Mouse (Mus musculus) MEL-GATA-1-ER (cell line): ENCODE measurements around the gene Dock2.
A peak's percentile ranks its signal among the peaks of the same experiment; 100 is the strongest.

Experiments used
- DNase-seq: peaks from one replicate; pipeline ENCODE4 v3.0.0-alpha.2; 2012; ENCODE audit warnings: low read depth; ENCODE audit errors: extremely low read depth

Dock2 gene

GRCm38 (mm10) chr11:34430940-34431339, 352.8 kb downstream of the Dock2 start:
- DNase-seq = no peak

DNA sequence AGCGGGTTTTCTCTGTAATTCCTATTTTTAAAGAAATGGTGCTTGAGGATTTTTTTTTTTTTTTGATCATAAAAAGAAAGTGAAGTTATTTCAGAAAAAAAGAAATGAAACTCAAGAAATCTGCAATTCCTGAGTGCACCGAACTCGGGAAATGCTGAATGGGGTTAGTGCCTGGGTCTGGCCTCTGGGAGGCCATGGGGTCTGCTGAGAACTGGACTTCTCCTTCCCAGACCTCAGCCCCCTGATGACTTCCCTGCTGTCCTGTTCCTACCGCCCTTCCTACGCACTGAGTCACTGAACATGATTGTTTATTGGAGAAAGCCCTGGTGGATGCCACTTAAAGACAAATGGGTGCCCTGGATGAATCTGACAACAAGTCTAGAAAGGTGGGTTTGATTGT, 356.5 kb downstream of the Dock2 start:
- no peak for DNase-seq

DNA sequence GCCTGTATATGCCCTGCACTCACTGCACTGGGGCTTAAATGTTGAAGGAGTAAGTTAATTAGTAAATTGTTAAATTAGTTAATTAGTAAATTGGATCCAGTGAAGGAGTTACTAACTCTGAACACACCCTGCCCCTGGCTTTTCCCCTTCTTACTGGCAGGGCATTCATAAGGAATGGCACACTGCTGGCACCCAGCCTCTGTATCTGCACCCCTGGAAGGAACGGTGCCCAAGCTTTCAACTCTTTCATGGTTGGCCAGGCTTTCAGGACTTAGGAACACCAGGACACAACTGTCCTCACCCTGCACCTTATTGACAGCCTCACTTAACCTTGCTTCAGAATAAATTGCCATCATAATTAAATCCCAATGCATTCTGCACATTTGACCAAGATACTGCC, 359.1 kb downstream of the Dock2 start:
- no peak for DNase-seq

- DNase-seq = no peak
Measured at GRCm38 (mm10) chr11:34421061-34421460, 362.6 kb downstream of the Dock2 start.

- no peak for DNase-seq
Measured at GRCm38 (mm10) chr11:34416619-34416979, 367.1 kb downstream of the Dock2 start.

DNA sequence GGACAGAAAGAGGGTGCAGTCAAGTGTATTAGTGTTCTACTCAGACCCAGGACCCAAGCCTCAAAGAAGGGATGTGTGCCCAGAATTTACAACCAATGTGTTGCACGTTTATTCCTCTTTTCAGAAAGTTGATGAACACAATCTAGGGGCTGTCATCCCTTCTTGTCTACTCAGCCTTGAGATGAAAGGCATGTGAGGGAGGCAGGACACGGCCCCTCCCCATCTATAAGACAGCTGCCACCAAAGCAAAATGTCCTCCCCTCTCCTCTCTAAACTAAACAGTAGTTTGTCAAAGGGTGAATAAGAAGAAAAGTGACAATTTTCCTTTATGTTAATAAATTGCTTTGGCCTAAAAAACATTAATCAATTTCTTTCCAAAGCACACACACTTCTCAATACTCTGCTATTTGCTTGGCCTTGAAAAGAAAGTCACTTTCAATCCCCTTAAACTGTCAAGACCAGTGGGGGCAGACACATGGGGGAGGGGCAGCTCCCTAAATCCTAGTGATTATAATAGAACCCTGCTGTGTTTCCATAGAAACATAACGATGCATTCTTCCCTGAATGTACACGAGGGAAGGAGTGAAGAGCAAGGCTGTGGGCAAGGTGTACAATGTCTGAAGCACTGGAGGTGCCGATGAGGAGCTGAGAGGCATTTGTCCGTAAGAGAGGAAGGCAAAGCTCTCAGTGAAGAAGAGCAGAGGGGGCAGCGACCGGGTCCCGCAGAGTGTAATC, 367.6 kb downstream of the Dock2 start:
- DNase-seq = no peak

- no peak for DNase-seq
Measured at GRCm38 (mm10) chr11:34406850-34407249, 376.8 kb downstream of the Dock2 start.

DNA sequence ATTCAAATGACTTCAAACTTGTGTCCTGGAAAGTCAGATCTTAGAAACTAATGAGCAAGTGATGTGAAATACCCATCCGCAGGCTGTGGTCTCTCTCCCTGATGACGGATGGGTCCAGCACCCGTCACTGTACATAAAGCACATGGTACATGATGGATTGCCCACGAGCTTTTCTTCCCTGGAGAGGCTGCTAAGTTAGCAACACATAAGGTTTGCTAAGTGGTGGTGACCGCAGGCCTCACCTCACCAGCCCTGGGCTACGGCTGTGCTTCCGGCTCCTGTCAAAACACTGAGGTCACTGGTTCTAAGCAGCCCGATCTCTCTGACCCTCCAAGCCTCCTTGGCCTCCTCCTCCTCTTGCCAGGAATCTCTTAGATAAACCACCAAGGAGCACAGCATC, 377.4 kb downstream of the Dock2 start:
- DNase-seq = no peak

DNA sequence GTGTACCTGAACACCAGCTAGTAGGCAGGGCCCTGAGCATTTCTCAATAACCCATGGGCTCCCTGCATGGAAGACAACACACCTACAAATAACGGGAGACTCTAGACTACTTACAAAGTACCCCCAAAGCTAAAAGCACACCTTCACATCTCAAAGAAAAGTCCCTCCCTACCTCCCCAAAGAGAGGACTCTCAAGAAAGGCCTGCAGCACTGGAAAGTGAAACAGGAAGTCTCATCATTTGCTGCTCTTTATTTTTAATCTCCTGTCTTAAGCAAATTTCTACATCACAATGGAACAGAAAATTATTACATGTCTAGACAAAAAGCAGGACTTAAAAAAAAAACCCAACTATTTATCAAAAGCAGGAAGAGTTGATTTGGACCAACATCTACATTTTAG, 378.4 kb downstream of the Dock2 start:
- DNase-seq = no peak

DNA sequence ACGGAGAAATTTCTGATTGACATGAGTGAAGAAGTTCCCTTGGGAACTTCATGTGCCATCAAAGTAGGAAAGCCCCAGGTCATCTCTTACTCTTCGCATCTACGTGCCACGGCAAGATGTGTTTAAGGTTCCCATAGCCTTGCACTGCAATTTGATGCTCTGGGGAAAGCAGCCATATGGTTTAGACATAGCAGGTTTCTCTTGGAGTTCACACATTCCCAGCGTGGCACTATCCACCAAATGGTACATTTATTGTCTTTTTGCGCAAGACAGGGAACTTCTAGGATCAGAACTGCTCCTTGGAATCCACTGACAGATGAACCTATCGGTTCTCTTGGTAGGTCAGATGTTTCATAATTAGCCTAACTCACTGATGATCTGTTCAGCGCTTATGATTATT, 382.3 kb downstream of the Dock2 start:
- DNase-seq = no peak

DNA sequence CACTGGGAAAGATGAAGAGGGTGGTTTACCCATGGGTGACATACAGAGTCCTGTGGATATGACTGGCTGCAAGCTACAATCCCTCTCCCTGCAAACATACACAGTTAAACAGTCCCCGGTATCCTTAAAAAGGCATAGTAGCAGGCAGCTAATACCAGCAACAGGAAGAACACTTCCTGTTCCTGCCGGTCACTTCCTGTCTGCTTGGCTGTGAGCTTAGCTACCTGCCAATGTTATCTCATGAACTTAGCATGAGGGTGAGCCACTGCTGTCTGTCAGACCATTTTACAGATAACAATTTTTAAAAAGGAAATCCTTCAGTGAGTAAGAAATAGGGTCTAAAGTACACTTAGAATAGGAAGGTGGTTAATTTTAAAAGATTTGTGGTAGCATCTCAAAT, 385.1 kb downstream of the Dock2 start:
- peak; percentile 10 for DNase-seq

DNA sequence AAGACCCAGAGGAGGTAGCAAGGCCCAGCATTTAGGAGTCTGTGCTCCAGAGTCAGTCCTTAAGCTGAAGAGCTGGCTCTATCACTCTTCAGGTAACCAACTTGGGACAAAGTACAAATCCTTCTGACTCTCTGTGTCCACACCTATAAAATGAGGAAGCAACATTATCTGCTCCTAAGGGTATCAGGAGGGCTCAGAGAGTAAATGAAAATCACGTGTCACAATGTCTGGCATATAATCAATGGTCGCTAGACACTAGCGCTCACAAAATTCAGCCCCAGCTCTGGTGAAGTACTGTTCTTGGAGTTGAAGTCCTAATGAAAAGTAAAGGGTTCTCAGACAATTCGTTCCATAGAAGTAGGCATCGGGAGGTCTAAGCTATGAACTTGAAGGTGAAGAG, 386.0 kb downstream of the Dock2 start:
- no peak for DNase-seq

- DNase-seq = no peak
Measured at GRCm38 (mm10) chr11:34395802-34396201, 387.9 kb downstream of the Dock2 start.

GRCm38 (mm10) chr11:34392105-34392504, 391.6 kb downstream of the Dock2 start:
- DNase-seq = no peak

DNA sequence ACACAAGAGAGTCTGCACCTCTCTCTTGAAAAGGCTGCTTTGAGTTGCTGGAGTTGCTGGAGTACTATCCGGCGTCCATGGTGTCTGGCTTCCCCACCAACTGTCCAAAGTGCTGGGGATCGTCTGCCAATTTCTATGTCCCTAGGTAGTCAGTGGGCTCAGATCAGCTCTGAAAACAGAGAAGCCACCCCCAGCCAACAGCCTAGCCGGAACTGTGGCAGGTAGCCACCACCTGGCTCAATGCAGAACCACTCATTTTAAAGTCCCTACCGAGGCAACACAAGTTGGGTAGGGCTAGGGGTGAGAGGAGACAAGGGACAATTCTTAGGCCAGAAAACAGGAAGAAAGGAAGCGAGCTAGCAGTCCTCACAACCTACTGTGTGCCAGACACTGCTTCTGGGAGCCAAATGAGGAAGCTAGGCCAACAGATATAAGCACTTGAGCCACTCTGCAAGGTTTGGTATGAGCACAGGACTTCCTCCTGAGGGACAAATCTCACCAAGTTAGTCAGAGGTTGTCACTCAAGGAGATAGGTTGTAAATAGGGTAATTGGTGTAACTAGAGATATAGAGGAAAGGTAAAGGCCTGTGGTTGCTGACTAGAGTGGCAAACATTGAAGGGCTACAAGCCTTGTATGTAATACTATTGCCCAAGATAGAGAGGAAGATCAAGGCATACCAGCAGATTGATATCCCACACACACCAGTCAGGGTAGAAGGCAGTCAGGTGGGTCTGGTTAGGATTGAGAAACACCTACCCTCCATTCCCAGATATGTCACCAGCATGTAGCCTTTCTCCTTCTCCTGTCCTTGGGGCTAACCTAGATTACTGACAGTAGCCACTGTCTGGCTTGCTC, 394.2 kb downstream of the Dock2 start:
- DNase-seq = peak; percentile 78

GRCm38 (mm10) chr11:34385001-34385688, 398.5 kb downstream of the Dock2 start:
- DNase-seq = no peak

DNA sequence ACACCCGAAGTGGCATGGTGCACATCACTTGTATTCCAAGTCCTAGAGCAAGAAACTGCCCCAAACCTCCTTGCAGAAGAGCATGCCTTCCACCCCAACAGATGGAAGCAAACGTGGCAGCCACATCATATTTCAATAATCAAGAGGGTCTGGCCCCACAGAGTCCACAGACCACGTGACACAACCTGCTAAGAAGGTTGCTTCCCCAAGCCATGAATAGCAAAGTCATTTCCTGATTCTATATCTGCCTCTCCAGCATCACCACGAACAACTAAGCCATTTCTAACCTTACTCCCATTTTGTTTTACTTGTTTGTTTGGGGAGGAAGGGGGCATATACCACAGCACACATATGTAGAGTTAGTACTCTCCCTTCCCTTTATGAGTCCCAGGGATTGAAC, 399.5 kb downstream of the Dock2 start:
- peak; percentile 12 for DNase-seq

DNA sequence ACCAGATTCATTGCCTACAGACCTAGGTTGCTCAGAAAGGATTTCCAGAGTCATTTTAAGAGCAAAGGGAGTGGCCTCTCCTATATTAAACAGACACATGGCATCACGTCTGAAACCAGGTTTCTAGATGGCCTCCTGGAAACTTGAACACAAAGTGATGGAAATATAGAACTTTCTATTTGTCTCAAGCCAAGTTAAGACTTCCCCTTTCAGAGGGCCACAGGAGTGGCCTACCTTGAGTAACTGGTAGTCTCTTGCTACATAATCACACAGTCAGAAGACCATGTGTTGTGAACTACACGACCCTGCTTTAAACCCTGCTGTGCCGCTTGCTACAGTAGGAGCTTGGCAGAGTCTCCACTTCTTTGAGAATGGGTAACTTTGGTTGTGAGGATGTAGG, 400.2 kb downstream of the Dock2 start:
- DNase-seq = no peak

- no peak for DNase-seq
Measured at GRCm38 (mm10) chr11:34377649-34378048, 406.0 kb downstream of the Dock2 start.

DNA sequence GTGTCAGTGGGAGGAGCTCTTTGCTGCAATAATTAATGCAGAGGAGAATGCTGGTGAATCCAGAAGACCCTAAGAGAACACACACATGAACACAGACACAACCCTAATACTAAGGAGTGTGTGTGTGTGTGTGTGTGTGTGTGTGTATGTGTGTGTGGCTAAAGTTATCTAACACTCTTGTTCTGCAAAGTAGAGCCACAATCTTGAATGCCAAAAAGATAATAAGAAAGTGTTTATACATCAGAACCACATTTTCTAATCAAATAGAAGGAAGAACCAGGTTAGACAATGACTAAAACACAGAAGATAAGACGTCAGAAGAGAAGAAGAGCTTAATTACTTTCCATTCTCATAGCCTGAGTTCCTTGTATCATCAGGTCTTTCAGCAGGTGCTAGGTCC, 408.1 kb downstream of the Dock2 start:
- no peak for DNase-seq

GRCm38 (mm10) chr11:34372224-34372623, 411.5 kb downstream of the Dock2 start:
- peak; percentile 18 for DNase-seq

GRCm38 (mm10) chr11:34356109-34356508, 427.6 kb downstream of the Dock2 start:
- DNase-seq = no peak
